Mouse (Mus musculus) B cell, adult 2 months (primary cell): Measurements from ENCODE around the gene Arl6ip4.

Source experiments
- DNase-seq, 2 experiments: peaks; one replicate each; pipeline ENCODE4 v3.0.0; 2022

Arl6ip4 gene

GRCm38 (mm10) chr5:124158305-124158704 is 42.4 kb downstream of the Arl6ip4 start:
- DNase-seq: no peak

GRCm38 (mm10) chr5:124159453-124159852 is 43.6 kb downstream of the Arl6ip4 start:
- no peak for DNase-seq

GRCm38 (mm10) chr5:124161831-124162230 is 45.9 kb downstream of the Arl6ip4 start:
- no peak for DNase-seq

- DNase-seq: peak; percentile 80 to 82
Observed at GRCm38 (mm10) chr5:124162577-124162976, 46.7 kb downstream of the Arl6ip4 start.

- DNase-seq: no peak
Observed at GRCm38 (mm10) chr5:124163445-124163844, 47.6 kb downstream of the Arl6ip4 start.

DNA sequence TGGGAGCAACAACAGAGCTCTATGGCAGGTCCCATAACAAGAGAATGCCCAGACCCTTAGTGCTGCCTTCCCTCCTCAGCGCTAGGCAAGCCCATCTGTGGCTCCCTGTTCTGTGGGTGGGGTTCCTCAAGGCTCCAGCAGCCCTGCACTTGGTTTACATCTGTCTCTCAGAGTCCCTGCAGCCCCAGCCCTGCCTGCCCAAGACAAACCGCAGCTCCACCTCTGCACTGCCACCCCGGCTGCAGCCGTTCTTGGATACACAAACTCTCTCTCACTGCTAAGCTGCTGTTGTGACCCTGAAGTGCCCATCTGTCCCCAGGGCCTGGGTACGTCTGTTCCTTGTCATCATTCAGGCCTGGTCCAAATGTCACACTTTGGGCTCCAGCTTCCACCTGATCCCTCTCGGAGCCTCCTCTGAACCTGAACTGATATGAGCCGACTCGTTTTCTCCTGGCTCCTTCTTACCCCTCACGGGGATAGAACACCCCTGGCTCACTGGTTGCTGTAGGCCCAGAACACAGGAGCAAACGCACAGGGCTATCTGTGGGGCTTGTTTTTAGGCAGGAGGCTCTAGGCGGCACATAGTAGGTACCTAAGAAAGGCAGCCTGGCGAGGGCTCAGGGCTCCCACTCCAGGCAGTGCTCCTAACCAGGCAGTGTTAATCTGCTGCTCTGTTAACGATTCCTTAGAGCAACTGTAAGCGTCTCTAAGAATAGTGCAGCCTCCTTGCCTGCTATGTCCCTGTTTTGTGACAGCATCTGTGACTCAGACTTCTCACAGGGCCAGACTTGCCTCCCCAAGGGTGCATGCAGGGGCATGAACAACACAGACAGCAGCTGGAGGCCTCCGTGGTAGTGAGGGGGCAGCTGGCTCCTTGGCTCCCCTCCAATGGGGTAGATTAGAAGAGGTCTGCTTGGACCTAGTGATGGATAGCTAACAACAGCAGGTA is 50.0 kb downstream of the Arl6ip4 start:
- DNase-seq: no peak

DNA sequence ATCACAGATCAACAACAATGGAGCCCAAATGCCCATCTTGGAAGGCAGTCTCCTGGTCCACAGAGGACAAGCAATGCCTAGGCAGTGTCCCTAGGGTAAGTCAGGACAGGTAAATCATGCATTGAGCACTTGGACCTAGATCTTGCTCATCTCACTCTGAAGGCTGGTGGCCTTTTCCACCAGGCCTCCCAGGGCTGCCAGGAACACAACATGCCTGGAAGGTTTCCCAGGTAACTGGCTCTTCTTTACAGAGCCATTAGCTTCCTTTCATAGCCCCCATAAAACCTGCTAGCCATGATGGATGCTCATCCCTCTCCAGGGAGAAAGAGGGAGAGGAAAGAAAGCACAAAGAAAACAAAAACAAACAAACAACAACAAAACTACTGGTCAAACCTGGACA is 50.9 kb downstream of the Arl6ip4 start:
- DNase-seq: no peak

- DNase-seq: no peak
Observed at GRCm38 (mm10) chr5:124167621-124168020, 51.7 kb downstream of the Arl6ip4 start.
